Mouse (Mus musculus) cerebellum, adult (tissue): ENCODE measurements around the gene Cdk5r1.

ENCODE experiments used
- ATAC-seq: cut with Nextera tagmentation; 2 replicates; pipeline ENCODE4 v1.9.2; 2017; ENCODE audit warnings: mild to moderate bottlenecking, moderate library complexity, mixed read lengths; ENCODE audit not compliant: insufficient number of reproducible peaks, low FRiP score, low TSS enrichment

The Cdk5r1 gene

DNA sequence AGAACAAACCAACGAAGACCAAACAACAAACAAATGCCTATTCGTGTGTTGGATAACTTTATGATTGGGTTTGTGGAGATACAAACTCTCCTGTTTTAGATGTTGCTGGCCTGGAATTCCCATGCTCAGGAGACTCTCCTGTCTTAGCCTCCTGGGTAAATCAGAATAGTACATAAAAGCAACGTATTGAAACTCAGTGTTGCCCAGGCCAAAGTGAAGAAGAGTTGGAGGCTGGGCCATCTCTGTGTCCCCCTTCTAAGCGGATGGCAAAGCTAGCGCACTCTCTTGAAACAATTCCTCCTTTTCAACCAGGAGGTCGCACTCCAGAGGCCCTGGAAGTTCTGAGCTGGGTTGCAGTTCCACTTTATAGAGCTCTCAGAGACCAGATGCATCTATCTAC lies 26.5 kb downstream of the Cdk5r1 start:
- no peak for ATAC-seq

DNA sequence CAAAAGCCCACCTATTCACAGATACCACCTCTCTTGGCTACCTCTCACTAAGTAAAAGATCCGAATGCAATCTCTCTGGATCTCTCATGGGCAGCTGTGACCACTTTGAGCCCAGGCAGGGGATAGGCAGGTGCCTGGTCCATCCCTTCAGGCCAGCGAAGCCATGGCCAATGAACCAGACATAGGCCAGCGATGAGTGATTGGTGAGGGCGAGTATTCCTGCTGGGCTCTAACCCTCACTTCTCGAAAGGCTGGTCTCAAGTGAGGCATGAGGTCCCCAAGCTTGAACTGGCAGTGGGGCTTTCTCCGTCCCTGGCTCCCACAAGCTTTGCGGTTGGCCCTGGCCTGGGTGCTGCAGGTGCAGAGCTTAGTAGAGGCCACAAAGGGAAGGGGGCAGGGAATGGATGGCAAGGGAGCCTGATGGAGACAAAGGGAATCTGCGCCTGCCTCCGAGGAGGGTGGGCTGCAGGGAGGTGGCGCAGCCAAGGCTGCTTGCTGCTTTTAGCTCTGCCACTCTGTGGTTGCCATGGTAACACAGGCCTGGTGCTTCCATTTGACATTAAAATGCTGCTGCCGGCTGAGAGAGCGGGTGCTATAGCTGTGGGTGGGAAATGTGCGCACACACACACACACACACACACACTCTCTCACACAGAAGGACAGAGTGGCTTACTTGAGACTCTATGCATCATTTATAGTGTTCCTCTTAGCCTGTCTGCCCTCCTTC lies 27.1 kb downstream of the Cdk5r1 start:
- ATAC-seq = no peak; the same call in 1 of the 2 replicates

DNA sequence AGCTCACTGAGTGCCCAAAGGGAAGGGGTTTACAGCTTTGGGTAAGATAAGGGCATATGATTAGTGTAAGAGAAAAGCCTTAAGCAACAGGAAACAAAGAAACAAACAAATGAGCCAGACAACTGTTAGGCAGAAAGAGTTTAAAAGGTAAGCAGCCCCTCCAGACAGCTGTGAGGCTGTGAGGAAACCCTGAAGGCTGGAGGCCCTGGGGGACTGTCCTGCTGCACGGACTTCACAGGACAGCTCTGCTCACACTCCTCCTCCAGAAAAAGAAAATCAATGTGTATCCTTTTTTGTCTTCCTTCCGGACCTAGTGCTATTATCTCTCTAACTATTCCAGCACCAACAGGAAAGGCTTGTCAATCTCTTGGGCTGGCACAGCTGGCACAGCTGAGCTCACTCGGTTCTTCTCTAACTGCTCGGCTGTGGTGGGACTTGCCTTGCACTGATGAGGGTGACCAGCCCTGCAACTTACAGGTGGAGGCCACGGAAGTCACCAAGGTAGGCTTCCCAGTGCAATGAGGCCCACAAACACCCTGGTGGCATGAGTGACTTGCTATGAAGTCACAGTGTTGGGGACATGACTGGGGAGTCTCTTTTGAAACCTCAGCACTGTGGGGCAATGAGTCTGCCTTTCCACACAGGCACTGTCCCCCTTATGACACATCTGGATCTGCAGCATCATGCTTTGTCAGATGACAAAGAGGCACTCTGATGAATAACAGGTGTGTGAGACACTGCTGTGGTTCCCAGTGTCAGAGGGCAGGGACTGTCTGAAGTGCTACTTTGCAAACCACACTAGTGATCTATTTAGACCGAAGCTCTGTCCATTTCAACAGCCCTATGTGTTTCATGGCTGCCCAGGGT lies 27.9 kb downstream of the Cdk5r1 start:
- no peak for ATAC-seq

DNA sequence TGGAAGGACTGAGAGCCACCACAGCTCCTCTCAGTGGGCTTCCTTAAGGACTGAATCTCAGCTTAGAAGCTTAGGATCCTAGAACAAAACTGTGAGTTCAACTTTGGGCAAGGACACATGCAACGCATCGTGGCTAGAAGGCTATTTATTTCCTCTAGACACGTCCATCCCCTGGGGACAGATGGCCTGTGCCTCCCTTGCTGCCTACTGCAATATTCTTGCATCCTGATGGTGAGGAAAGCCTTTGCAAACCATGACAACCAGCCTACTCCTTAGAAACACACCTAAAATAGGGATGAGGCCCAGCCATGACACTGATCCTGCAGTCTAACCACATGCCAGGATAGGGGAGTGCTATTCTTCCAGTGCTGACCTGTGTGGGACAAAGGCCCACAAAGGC lies 28.8 kb downstream of the Cdk5r1 start:
- no peak for ATAC-seq

DNA sequence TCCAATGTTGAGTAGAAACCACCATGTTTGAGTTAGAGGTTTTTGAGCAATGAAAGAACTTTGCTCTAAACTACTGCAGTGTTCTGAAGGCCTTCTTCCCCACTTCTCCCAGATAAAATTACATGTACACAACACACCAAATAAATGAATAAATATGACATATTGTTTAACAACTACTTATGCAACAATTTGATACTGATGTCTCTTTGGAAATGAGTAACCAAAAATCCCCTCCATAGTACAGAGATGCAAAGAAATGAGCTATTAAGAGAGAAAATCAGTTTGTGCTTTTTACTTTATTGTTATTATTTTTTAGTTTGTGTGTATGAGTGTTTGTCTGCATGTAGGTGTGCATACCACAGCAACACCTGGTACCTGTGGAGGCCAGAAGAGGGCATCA lies 29.7 kb downstream of the Cdk5r1 start:
- ATAC-seq = no peak

DNA sequence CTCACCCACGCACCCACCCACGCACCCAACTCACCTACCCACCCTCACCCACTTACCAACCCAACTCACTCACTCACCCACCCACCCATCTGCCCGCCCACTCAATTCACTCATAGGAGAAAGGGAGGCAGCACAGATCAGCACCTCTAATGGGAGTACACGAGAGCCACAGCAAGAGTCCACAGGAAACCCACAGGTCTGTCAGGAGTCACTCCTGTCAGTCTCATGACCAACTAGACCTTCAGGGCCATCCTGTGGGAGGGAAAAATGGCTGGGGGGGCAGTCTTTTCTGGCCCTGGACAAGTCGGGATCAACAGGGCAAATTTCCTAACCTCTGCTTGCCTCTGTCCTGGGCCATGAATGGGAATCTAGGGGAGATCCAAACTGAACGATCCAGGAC lies 31.0 kb downstream of the Cdk5r1 start:
- no peak for ATAC-seq

DNA sequence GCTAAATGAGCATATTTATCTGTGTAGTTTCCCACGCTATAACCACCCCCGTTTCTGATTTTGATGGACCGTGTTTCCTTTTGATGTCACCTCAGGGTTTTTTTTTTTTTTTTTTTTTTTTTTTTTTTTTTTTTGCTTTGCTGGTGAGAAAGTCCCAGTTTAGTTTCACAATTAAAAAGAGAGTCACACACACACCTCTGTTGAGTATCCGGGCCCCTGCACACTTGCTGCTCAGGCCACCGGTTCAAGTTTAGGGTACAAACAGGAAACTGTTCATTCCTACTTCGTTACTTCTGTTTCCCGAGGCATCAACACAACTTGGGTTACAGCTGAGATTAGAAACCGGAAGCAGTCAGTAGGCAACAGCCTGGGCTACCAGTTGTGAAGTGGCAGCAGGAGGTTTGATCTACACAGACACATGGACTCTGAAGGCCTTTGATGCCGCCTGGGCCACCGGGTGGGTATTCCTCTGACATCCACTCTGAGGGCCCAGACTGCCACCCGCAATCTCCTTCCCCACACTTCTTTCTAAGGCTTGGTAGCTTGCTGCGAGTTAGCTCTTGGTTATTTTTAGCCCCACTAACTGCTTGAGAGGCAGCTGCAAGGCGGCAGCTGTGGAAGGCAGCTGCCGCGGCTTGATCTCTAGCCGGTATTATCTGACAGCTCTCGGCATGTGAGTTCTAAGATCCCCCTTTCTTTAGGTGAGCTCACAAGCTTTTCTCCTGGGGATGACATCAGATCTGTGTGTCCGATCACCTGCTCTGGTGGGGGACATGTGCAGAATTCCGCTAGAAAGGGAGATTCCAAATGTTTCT lies 31.7 kb downstream of the Cdk5r1 start:
- ATAC-seq = no peak

DNA sequence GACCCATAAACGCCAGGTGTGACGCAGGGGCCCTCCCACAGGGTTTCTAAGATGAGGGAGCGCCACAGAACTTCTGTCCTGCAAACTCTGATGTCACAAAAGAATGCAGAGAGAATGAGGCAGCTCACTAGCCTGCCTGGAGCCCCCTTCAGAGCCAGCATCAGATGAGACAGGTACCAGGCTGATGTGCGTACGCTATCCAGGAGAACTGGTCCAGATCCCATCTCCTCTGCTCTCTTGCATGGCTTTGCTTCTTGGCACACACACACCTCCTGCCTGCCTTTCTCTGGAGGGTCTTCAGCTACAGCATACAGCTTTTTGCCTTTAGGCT lies 32.3 kb downstream of the Cdk5r1 start:
- no peak for ATAC-seq

- no peak for ATAC-seq
Measured at GRCm38 (mm10) chr11:80510124-80510523, 33.3 kb downstream of the Cdk5r1 start.

GRCm38 (mm10) chr11:80512313-80513056 lies 35.7 kb downstream of the Cdk5r1 start:
- ATAC-seq = no peak

DNA sequence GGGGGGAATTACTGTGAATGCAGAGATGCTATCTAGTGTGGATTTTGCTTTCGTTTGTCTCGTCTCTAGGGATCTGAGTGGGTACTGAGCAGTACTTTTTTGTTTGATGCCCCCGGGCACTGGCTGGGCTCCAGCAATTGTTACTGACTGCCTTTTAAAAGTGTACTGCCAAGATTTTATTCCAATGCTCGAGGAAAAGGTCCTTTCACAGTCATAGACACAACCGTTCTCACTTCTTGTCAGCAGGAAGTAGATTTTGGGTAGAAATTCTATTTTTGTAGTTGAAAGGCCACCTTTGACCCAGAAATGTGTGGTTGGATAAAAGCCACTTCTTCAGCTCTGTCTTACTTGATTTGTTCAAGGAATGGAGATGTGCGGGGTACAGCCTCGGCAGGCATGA lies 37.0 kb downstream of the Cdk5r1 start:
- ATAC-seq = no peak

GRCm38 (mm10) chr11:80515346-80515745 lies 38.5 kb downstream of the Cdk5r1 start:
- ATAC-seq = no peak

GRCm38 (mm10) chr11:80515895-80516294 lies 39.1 kb downstream of the Cdk5r1 start:
- ATAC-seq = no peak

GRCm38 (mm10) chr11:80518421-80519367 lies 41.9 kb downstream of the Cdk5r1 start:
- ATAC-seq = no peak; the same call in 1 of the 2 replicates

DNA sequence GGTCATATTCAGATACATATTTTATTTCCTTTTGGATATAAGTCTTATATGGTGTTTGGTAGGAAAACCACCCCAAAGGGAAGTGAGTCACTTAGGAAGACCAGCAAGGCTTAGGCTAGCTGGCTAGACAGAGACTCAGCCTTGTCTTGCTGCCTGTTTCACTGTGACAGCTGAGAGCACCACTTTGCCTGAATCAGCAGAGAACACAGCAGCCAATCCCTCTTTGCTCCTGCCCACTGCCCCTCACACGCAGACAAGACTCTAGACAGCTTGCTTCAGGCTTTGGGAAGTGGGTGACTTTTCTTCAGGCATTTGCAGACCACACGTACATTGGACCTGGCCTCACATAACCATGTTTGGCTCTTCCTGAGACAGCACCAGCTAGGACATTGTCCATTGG lies 44.3 kb downstream of the Cdk5r1 start:
- ATAC-seq = no peak

DNA sequence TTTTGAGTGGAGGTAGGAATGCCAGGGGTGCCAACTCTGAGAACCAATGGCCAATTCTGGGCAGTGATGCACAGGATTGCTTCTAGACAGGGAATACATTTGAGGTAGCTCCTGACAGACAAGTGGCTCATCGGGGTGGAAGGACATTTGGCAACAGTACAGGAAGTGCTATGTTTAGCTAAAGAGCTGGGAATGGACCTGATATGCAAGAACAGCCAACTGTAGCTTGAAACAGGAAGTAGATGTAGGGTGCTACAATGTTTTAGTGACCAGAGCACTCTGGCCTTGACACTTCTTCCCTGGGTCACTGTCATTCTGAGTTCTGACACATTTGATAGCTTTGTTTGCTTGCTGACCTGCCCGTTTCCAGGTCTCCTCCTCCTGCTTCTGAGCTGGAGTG lies 46.0 kb downstream of the Cdk5r1 start:
- ATAC-seq = no peak

GRCm38 (mm10) chr11:80523410-80523809 lies 46.6 kb downstream of the Cdk5r1 start:
- ATAC-seq = no peak

GRCm38 (mm10) chr11:80524213-80524612 lies 47.4 kb downstream of the Cdk5r1 start:
- no peak for ATAC-seq

DNA sequence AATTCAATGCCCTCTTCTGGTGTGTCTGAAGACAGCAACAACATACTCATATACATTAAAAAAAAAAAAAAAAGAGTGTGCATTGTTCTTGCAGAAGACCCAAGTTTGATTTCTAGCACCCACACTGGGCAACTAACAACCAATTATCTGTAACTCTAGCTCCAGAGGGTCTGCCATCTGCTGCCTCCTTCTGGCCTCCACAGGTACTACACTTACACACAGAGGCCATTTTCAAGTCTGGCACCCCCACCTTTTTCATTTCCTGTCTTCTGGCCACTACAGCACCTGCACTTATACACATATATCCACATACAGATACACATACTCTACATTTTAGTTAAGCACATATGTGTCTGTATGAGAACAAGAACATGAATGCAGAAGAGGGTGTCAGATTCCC lies 50.9 kb downstream of the Cdk5r1 start:
- ATAC-seq = no peak
